Mouse (Mus musculus): ENCODE measurements around the gene Ucma.

GRCm38 (mm10) chr2:5034801-5035200 lies 58.9 kb downstream of the Ucma start:
- no peak for TF ChIP-seq CTCF (conservative IDR thresholded peaks at IDR 0.05; ENCODE audit: low read length)
- TF ChIP-seq NANOG (IDR thresholded peaks at IDR 0.05; ENCODE audit: borderline replicate concordance, low read length) = no peak
